Mouse (Mus musculus): ENCODE results near the gene Lrrc71.

The Lrrc71 gene

DNA sequence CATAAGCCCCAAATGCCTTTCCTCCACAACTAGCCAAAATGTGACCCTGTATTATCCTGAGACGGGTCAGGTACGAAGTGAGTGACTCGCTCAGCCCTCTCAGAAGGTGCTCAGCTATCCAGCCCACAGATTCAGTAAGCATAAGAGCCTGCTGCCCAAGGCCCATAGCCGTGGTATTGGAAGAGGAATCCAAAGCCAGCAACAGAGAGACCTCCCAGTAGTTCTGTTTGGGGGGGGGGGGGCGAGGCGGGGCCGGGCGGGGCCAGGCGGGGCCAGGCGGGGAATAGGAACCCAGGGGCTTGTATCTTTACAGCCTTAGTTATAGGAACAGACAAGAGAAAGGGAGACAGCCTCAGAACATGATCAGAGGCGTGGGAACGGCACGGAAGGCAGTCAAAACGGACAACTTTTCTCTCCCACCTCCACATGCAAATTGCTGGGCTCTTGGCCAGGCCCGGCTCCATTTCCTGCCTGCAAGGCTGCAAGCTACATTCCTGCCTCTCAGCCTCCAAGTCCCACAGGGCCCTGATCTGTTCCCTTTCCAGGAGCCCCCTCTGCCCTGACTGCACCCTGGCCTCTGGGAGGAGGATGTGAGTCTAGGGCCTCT, 15.4 kb upstream of the Lrrc71 start:
- DNase-seq (ENCODE audit: extremely low read depth, insufficient read length, low spot score): peak; percentile 37

DNA sequence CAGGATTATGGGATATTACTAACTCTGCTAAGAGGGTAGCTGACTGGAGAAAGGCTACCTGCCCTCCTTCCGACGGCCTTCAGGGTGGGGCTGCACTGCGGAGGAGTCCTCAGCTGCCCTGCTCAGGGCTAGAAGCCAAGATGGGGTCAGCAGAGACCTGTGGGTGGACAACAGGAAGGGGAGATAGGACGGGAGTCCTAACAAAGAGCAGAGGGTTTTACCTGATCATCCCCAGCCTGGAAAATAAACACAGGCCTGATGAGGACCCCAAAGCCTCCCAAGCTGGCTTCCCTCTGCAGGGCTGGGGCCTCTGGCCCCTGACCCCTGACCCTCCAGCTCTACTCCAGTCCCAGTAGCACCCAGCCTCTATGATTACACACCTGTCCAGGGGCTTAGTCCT, 14.8 kb upstream of the Lrrc71 start:
- no peak for DNase-seq (ENCODE audit: extremely low read depth, insufficient read length, low spot score)

DNA sequence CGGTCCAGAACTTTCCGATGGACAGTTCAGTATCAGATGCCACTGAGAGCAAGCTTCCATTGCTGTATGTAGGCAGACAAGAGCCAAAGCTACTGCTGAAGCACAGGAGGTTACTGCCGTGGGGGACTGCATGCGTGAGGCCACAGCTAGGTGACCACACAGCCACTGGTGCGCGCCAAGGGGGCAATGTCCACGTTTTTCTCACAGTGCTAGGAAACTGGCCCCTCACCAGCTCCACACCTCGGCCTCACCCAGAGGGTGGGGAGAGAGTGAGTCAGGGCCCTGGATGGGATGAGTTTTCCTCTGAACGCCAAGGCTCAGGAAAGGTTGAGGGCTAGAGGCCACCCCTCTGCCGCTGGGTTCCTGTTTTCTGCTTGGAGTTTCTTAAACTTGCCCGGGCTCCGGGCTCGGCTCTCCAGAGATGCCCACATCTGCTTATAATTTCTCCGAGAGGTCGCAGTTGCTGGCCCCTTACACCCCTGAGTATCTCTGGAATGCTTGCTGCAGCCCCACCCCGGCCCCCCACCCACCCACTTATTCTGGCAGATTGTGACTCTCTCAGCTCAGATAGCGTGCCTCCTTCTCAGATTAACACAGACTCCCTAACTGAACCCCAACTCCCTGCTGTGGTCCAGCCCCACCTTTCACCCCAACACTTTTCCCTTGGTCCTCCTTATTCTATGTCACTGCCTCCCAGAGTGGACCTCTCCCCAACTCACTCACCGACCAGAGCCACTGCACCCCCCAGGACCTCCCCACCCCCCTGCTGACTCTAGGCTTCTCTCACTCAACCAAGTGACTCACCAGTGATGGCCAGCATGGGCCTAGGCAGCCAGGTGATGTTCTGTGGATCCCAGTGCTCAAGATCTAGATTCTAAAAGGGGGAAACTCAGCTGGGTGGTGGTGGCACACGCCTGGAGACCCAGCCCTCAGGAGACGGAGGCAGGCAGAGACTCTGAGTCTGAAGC, 13.3 kb upstream of the Lrrc71 start:
- peak; percentile 52 for DNase-seq (ENCODE audit: extremely low read depth, insufficient read length, low spot score)

- DNase-seq (ENCODE audit: extremely low read depth, insufficient read length, low spot score): no peak
Measured at GRCm38 (mm10) chr3:87758641-87759040, 10.2 kb upstream of the Lrrc71 start.

- no peak for DNase-seq (ENCODE audit: extremely low read depth, insufficient read length, low spot score)
Measured at GRCm38 (mm10) chr3:87756488-87756887, 8.1 kb upstream of the Lrrc71 start.

GRCm38 (mm10) chr3:87755964-87756363, 7.5 kb upstream of the Lrrc71 start:
- peak; percentile 71 for DNase-seq (ENCODE audit: extremely low read depth, insufficient read length, low spot score)

DNA sequence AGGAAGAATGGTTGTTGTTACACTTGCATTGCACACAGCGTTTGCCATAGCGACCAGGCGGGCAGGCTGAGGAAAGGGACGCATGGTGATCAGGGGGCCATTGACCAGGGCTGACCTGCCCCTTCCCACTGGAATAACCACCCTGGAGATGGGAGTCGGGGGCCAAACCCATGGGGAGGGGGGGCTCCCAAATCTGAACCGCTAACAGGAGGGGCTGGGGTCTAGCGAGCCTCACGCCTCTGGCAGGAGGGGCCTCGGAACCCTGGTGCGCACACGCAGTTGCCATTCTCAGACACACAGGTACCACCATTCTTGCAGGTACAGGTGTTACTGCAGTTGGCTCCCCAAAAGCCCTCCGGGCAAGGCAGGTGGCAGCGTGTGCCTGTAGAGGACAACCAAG, 5.4 kb upstream of the Lrrc71 start:
- no peak for DNase-seq (ENCODE audit: extremely low read depth, insufficient read length, low spot score)

- no peak for DNase-seq (ENCODE audit: extremely low read depth, insufficient read length, low spot score)
Measured at GRCm38 (mm10) chr3:87752567-87752966, 4.1 kb upstream of the Lrrc71 start.

DNA sequence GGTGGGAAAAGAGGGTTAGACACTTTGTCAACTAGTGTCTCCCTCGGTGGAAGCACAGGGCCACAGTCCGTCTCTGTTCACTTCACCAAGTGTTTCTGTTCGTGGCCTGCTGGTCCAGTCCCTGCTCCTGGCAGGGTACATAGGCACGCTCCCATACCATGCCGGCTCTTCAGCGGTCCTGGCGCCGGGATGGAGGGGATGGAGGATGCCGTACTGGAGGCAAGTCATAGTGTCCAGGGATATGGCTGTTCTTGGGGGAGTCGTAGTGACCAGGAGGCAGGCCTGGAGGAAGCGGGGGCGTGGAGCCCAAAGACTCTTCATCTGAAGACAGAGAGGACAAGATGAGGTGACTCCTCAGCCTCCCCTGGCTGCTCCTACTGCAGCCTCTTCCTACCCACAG, 1.6 kb upstream of the Lrrc71 start:
- no peak for DNase-seq (ENCODE audit: extremely low read depth, insufficient read length, low spot score)

DNA sequence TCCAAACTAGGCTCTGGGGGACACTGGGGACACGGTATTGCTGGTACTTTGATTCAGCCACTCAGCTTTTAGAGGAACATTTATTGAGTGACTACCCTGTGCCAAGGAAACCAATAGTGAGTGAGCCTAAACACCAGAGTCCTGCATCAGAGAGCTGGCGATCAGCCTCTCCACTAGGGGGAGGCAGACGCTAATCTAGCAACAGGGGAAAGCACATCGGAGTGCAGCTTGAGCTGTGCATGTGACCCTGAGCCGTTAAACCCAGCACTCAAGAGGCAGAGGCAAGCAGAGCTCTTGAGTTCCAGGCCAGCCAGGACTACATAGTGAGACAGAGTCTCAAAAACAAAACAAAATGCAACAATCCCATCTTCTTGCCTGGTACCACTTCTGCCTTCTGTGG, 611 bp upstream of the Lrrc71 start:
- no peak for DNase-seq (ENCODE audit: extremely low read depth, insufficient read length, low spot score)

GRCm38 (mm10) chr3:87745036-87745659, 3.3 kb downstream of the Lrrc71 start:
- no peak for DNase-seq (ENCODE audit: extremely low read depth, insufficient read length, low spot score)

DNA sequence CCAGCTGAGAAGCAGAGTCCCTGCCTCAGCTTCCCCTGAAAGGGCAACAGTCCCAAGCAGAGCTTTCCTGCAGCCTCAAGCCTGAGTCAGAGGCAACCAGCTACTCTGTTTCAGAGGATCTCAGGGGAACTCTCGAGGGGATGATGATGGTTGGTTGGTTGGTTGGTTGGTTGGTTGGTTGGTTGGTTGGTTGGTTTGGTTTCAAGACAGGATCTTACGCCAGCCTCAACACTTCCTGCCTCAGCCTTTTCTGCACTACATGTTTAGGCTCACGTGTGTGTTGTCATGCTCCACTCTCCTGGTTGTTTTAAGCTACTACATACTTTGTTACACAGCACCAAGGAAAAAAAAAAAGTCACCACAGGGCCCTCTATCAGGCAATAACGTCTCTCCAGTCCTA, 4.5 kb downstream of the Lrrc71 start:
- DNase-seq (ENCODE audit: extremely low read depth, insufficient read length, low spot score): no peak

GRCm38 (mm10) chr3:87742735-87743134, 5.7 kb downstream of the Lrrc71 start:
- no peak for DNase-seq (ENCODE audit: extremely low read depth, insufficient read length, low spot score)

DNA sequence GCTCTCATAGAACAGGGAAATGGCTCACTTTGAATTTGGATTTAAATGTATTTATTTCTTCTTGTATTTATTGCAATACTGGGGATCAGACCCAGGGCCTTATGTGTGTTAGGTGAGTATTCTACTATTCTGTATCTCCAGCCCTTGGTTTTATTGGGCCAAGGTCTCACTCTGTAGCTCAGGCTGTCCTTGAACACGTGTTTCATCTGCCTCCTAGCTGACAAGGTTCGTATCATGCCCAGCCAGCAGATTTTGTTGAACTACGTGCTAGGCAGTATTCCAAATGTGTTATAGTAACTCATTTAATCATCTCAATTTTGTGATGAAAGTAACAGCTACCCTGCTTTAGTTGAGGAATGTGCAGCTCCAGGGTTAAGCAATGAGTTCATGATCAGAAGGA, 6.4 kb downstream of the Lrrc71 start:
- no peak for DNase-seq (ENCODE audit: extremely low read depth, insufficient read length, low spot score)

- no peak for DNase-seq (ENCODE audit: extremely low read depth, insufficient read length, low spot score)
Measured at GRCm38 (mm10) chr3:87738906-87739305, 9.5 kb downstream of the Lrrc71 start.

GRCm38 (mm10) chr3:87735335-87735734, 13.1 kb downstream of the Lrrc71 start:
- DNase-seq (ENCODE audit: extremely low read depth, insufficient read length, low spot score): no peak

DNA sequence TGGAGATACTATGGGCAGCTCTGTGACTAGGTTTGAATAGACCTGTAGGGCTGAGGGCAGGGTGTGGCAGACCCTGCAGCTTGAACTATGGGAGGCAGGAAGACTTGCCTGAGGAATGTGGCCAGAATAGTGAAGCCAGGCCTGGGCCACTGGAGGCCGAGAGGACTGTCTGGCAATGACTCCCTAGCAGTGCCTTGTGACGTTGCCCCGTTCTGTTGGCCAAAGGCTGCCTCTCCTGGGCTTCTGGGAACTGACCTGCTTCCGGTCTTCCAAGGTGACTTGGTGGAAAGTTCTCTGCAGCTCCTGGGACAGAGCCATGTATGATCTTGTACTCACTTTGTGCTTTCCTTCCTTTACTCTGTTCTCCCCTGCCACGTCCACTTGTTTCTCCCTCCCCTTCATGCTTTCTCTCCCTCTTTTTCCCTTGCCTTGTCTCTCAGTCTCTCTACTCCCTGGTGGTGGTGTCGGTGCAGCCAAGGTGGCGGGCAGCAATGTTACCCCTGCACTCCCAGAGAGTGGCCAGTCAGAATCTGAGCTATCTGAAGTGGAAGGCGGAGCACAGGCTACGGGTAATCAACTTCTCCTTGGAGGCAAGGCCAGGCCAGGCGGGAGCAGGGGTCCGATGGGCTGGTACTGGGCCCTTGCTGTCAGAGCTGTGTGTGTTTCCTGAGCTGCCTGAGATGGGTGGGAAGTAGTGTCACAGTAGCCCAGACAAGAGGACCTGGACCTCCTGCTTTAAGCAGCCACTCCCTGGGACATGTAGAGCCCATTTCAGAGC, 14.3 kb downstream of the Lrrc71 start:
- DNase-seq (ENCODE audit: extremely low read depth, insufficient read length, low spot score): no peak

DNA sequence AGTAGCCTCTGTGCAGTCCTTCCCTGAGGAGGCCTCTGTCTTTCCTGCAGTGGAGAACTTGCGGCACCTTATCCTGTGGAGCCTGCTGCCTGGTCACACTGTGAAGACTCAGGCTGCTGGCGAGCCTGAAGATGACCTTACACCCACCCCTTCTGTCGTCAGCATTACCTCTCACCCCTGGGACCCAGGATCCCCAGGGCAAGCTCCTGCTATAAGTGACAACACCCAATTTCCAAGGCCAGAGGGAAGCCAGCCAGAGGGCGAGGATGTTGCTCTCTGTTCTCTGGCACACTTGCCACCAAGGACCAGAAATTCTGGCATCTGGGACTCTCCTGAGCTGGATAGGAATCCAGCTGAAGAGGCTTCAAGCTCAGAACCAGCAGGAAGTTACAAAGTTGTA, 15.3 kb downstream of the Lrrc71 start:
- DNase-seq (ENCODE audit: extremely low read depth, insufficient read length, low spot score): no peak

- DNase-seq (ENCODE audit: extremely low read depth, insufficient read length, low spot score): no peak
Measured at GRCm38 (mm10) chr3:87728696-87729095, 19.7 kb downstream of the Lrrc71 start.

- DNase-seq (ENCODE audit: extremely low read depth, insufficient read length, low spot score): no peak
Measured at GRCm38 (mm10) chr3:87726191-87726590, 22.2 kb downstream of the Lrrc71 start.
